Mouse (Mus musculus) T-helper 1 cell (primary cell): ENCODE results near the gene Lrwd1.
"Not testable (repeated sequence)": the region's sequence is repeated elsewhere in the genome, so short reads cannot be mapped to it uniquely, and the experiment has no call there.

Experiments used
- in situ Hi-C: fragments of 300-600 bp; cut with MboI, MseI; formaldehyde crosslinking; loops from one replicate; pipeline ENCODE4 v1.15.1; 2025; ENCODE audit warnings: high pct_unique_total_duplicates

Gene Lrwd1

GRCm38 (mm10) chr5:136147704-136148103 is 11.8 kb upstream of the Lrwd1 start:
- in situ Hi-C loops, result loop anchor here (5.0 kb wide), 1 partner anchor 40 kb away; no protein-coding TSS in a partner anchor

- in situ Hi-C loops, result loop anchor here (5.0 kb wide), 1 partner anchor 40 kb away; no protein-coding TSS in a partner anchor
These were observed 11.1 kb upstream of the Lrwd1 start for GRCm38 (mm10) chr5:136146936-136147335.

- in situ Hi-C loops, result loop anchor here (5.0 kb wide), 1 partner anchor 42 kb away; no protein-coding TSS in a partner anchor
These were observed 8.9 kb upstream of the Lrwd1 start for GRCm38 (mm10) chr5:136144606-136145430.

DNA sequence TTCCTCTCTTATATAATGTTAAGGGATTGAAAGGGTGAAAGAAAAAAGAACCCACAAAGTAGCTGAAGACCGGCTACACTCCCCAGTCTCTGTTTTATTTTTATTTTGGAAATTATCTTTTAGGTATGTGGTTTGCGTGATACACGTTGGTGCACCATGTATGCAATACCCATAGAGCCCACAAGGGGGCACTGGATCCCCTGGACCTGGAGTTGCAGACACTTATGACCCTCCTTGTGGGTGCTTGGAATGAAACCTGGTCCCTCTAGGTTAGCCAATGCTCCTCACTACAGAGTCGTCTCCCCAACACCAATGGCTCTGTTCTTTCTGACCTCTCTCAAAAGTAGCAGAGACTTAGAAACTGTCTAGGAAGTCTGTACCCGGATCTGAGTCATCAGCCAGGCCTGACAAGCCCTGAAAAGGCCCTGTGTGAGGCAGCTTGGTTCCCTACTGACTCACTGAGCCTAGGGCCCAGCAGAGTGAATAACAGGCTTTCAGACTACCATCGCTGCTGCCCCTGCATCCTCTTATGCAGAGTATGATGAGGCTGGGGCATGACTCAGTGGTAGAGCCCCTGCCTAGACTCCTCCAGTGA is 7.4 kb upstream of the Lrwd1 start:
- in situ Hi-C loops, result no loop called here

GRCm38 (mm10) chr5:136142746-136143145 is 6.9 kb upstream of the Lrwd1 start:
- in situ Hi-C loops, result no loop called here

GRCm38 (mm10) chr5:136140057-136140482 is 4.2 kb upstream of the Lrwd1 start:
- in situ Hi-C loops, result no loop called here

DNA sequence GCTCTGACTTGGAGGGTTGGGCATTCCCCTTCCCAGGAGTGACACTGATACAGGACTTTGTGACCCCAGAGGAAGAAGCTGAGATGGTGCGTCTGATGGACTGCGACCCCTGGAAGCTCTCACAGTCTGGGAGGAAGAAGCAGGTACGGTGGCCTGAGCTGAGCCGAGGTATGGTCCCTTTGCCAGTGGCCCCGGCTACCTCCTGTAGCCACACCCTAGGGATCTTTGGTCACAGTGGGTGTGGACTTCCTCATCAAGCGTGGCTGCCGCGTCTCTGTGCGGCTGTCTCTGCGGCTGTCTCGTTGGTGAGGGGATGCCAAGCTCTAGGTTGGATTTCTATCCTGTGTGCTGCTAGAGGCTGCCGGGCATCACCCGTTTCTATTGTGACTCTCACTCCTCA is 3.5 kb upstream of the Lrwd1 start:
- in situ Hi-C loops, result no loop called here

DNA sequence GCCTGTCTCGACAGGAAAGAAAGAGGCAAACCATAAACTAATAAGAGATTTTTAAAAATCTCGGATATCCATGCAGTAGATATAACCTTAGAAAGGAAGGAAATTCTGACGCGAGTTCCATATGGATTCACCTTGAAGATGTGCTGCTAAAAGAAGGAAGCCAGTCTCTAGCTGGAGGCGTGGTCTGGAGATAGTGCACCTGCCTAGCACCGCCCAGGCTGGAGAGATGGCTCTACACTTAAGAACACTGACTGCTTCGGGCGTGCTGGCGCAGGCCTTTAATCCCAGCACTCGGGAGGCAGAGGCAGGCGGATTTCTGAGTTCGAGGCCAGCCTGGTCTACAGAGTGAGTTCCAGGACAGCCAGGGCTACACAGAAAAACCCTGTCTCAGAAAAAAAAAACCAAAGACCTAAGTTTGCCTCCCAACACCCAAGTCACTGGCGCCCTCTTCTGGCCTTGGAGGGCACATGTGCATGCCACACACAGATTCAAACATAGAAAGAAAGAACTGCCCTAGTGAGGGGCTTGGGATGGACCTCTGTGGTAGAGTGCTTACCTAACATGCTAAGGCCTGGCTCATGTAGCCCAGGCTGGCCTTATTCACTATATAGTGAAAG is 1.9 kb upstream of the Lrwd1 start:
- in situ Hi-C loops, result no loop called here

DNA sequence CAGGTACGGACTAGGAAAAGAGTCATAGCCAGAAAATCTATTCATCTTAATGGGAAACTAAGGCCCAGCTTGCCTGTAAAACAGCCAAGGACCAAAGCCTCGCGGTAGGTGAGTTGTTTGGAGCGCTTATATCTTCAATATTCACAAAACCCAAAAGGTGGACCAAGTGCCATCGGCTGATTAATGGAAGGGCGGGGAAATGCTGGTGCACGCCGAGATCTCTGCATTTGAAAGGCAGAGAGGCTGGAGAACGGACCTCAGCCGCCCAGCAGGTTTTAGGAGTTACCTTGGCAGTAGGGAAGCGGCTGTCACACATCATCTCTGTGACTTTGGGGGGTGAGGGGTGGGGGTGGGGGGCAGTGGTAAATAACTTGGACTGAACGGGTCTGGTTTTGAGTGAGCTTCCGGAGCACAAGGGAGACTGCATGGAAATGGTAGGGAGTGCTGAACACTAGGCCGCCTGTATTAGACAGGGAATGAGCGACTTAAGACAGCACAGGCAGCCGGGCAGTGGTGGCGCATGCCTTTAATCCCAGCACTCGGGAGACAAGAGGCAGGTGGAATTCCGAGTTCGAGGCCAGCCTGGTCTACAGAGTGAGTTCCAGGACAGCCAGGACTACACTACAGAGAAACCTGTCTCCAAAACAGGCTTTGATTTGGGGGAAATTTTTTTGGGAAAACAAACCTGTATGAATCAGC is 567 bp upstream of the Lrwd1 start:
- in situ Hi-C loops, result no loop called here

- in situ Hi-C loops, result no loop called here
These were observed 13.7 kb downstream of the Lrwd1 start for GRCm38 (mm10) chr5:136122165-136122564.

DNA sequence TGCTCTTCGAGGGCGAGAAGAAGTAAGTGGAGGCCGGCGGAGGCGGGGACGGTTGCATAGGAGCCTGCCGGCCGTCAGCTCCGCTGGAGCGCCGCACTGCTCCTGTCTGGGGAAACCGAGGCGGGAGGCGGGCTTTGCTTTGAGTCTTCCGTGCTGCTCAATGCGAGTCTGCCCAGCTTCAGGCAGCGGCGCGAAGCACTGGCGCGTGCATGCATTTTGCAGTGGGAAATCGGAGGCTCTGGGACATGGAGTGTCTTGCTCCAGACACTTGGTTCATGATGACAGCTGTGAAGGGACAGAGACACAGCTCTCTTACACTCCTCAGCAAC is 19.1 kb downstream of the Lrwd1 start:
- in situ Hi-C loops, result no loop called here

DNA sequence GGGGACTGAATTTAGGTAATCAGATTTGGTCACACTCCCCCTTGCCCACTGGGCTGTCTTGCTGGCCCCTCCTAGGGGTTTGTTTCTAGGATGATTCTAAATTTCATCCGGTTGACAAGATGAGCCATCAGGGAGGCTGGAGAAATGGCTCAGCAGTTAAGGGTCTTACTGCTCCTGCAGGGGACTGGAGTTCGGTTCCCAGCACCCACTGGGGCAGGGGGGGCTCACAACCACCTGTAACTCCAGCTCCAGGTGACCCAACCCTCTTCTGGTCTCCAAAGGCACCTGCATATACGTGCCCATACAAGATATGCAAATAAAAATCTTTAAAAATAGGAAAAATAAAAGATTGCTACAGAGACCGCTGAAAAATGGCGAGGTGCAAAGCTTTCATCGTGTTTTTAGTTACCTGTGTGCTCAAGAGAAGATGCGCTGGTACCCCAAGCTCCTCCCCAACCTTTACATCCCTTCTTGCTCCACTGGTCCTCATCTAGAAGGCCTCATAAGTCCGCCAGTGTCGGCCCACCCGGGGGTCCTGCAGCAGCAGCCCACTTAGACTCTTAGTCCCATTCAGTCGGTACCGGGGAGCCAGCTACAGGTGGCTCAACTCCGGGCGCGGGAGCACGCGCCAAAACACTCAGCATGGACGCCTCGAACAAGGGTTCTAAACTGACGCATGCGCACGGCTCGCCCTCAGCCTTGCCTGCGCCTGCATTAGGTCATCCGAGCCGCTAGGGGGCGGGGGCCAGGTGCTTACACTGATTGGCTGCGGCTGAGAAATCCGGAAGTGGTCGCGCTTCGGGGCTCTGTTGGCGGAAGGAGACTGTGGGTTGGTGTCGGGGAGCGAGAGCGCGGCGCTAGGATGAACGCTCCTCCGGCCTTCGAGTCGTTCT is 19.7 kb downstream of the Lrwd1 start, which contains the start of gene Polr2j:
Gene Polr2j (plus strand): TSS at position 741 of the 893 bp plus-strand sequence.
- in situ Hi-C loops, result no loop called here

DNA sequence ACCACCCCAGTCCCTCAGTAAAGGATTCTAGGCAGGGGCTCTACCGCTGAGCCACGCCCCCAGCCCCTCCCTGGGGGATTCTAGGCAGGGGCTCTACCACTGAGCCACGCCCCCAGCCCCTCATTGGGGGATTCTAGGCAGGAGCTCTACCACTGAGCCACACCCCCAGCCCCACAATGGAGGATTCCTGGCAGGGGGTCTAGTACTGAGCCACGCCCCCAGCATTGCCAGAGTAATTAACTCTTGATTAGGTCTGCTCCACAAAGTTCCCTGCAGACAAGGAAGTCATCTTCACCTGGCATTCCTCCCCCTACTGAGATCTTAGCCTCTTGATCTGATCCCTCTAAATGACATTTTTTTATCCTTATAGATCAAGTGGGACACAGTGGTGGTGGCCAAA is 22.3 kb downstream of the Lrwd1 start:
- in situ Hi-C loops, result not testable (repeated sequence)

DNA sequence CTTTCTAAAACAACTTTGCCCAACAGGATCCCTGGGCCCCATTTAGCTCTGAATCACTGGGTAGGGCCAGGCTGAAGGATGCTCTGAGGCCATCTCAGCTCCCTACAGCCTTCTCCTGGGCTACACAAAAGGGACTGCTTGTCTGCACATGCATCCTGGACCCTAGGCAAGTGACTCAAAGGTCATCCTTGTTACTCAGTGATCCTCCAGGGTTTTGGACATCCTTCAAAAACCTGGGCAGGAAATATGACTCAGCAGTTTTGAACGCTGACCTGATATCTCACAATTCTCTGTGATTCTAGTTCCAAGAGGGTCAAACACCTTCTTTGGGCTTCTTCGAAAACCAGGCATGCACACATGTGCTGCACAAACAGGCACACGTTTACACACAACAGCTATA is 26.8 kb downstream of the Lrwd1 start:
- in situ Hi-C loops, result no loop called here

DNA sequence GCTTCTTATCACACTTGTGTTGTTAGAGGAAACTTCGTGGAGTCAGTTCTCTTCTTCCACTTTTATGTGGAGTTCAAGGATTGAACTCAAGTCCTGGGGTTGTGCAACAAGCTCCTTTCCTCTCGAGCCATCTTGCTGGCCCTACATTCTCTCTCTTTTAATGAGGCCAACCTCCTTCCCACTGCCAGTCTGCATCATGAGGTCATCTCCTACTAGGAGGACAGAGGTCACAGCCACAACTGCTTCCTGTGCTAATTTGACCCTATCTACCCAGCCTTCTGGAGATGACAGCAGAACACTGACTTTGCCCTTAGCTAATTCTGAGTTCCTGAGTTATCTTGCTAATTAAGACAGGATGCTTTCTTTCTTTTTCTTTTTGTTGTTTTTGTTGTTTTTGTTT is 27.4 kb downstream of the Lrwd1 start:
- in situ Hi-C loops, result no loop called here

- in situ Hi-C loops, result no loop called here
These were observed 31.4 kb downstream of the Lrwd1 start for GRCm38 (mm10) chr5:136104511-136104910.

DNA sequence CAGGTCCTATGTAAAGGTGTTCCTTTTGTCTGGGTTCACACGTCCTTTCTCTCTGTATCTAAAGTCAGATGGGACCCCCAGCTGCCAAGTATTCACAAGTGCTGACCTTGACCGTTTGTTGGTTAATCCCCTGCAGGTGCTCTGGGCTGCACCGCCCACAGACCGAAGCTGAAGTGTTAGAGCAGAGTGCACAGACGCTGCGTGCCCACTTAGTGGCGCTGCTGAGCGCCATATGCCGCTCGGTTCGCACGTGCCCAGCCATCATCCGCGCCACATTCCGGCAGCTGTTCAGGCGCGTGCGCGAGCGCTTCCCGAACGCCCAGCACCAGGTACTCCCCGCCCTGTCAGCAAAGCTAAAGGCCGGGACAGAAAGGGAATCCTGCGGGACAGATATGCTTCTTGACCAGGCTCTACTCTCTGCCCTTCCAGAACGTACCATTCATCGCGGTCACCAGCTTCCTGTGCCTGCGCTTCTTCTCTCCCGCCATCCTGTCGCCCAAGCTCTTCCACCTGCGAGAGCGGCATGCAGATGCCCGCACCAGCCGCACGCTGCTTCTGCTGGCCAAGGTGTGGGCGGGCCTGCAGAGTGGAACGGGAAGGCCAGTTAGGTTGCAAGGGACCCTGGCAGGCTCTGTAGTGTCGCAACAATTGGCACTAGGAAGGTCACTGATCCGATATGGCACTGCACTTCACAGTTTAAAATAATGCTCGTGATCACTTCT is 33.6 kb downstream of the Lrwd1 start:
- in situ Hi-C loops, result no loop called here

DNA sequence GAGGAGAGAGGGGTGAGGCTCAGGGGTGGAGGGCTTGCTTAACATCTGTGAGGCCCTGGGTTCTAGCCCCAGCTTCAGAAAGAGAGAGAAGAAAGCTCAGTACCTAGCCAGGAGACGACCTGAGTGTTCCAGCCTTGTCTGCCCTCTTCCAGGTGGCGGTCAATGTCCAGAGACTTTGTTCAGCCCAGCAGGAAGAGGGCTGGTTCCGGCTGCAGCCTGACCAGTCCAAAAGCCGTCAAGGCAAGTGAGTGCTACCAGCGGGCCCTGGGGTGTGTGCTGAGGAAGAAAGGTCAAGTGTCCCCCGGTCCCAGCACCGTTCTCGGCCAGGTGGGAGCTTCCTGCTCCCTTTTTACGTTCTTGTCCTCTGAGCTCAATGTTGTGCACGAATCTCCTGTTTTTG is 37.3 kb downstream of the Lrwd1 start:
- in situ Hi-C loops, result no loop called here

DNA sequence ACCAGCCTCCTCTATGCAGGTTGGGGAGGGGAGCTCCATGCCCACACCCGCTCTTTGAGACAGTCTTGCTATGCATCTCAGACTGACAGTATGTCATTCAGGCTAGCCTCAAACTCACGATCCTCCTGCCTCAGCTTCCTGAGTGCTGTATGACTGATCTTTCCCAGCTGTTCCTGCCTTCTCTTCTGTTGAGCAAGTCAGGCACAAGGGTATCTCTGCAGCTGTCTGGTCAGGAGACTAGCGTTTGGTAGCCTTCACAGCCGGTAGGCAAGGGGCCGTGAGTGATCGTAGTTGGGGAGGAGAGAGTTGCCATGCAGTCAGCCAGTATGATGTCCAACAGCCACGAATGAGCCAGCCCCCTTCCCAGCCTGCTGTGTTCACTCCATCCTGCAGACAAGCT is 40.8 kb downstream of the Lrwd1 start:
- in situ Hi-C loops, result no loop called here

- in situ Hi-C loops, result no loop called here
These were observed 41.4 kb downstream of the Lrwd1 start for GRCm38 (mm10) chr5:136094249-136095010.
